Mouse (Mus musculus): Measurements from ENCODE around the gene Srp72. TPM values are rescaled to one million over a fixed set of nuclear protein-coding genes. Genes with fewer than 3 reads are reported as not detected.
A peak's percentile ranks its signal among the peaks of the same experiment; 100 is the strongest.

Gene Srp72
- polyA plus RNA-seq (2015; fragmentation: Nextera tagmentation; extraction: Ambion mirVana), result 87.7 and 90.1 TPM in 2 replicates

DNA sequence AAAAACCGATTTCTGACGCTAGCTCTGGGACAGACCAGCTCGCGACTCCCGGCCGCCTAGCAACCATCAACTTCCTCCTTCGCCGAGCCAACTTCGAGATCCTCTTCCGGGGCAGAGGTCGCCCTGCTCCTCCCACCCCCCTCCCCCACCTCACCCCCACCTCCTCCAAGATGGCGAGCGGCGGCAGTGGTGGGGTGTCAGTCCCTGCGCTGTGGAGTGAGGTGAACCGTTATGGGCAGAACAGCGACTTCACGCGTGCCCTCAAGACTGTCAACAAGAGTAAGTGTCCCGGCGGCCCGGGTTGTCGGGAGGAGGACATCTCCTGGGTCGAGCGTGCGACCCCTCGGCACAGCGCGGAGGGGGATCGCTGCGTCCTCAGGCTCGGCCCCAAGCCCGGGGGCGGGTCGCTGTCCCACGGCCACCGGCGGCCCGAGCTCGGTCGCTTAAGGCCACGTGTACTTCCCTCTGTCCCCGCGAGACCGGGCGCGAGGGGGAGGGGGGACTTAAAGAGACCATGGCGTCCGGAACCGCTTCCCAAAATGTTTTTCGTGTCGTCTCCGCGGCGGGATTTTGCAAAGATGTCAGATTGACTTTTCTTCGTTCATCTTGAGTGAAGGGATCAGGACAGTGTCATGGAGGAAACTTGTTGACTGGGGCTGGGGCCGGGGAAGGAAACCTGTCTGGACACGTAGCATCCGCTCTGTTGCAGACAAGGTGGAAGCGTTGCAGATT, at the start of gene Srp72:
Srp72 (plus strand) TSS at position 130 of the 732 bp plus-strand sequence.
- Histone ChIP-seq H3K9me3 (ENCODE audit: control insufficient read depth, low read length) (no peaks in the 10 kb centered on the region), H3K36me3 (ENCODE audit: control insufficient read depth, insufficient read depth) (no peaks in the 10 kb centered on the region), H3K4me1 (replicated peaks; ENCODE audit: control insufficient read depth, insufficient read depth, low read length) (peaks cover 19% of the 10 kb centered on the region), H3K27me3 (replicated peaks; ENCODE audit: control insufficient read depth, insufficient read depth, low read length) (no peaks in the 10 kb centered on the region), H3K4me3 (replicated peaks; ENCODE audit: low read length) (peak within 1 kb of the TSS; percentile 72), H3K27ac (ENCODE audit: low read length) (peak within 1 kb of the TSS; percentile 71), H3K9ac (replicated peaks; ENCODE audit: low read depth, low read length) (peak within 1 kb of the TSS; percentile 75), H3K4me2 (ENCODE audit: low read length) (peak within 1 kb of the TSS; percentile 91)
- under 1% methylated on average over 60 of the region's 60 CpGs for WGBS
- peak; percentile 92 for ATAC-seq

- H3K27me3 ChIP-seq (replicated peaks; ENCODE audit: control insufficient read depth, insufficient read depth, low read length), result no peaks in the 10 kb centered on the region
- H3K4me1 ChIP-seq (replicated peaks; ENCODE audit: control insufficient read depth, insufficient read depth, low read length), result no peaks in the 10 kb centered on the region
- H3K27ac ChIP-seq (ENCODE audit: low read length), result no peak overlapping the region
- peaks cover 19% of the 10 kb centered on the region for H3K36me3 ChIP-seq (ENCODE audit: control insufficient read depth, insufficient read depth)
- peaks cover 3% of the 10 kb centered on the region for H3K9me3 ChIP-seq (ENCODE audit: control insufficient read depth, low read length)
- no peak overlapping the region for H3K4me2 ChIP-seq (ENCODE audit: low read length)
- no peak overlapping the region for H3K4me3 ChIP-seq (replicated peaks; ENCODE audit: low read length)
- no peak for ATAC-seq
- no peak overlapping the region for H3K9ac ChIP-seq (replicated peaks; ENCODE audit: low read depth, low read length)
- WGBS, result 89% methylated on average over 16 of the region's 16 CpGs
These were observed 46.2 kb upstream of the Srp72 start for GRCm38 (mm10) chr5:76928124-76928832.

GRCm38 (mm10) chr5:76929180-76929877, 45.2 kb upstream of the Srp72 start:
- Histone ChIP-seq H3K27me3 (replicated peaks; ENCODE audit: control insufficient read depth, insufficient read depth, low read length) (no peaks in the 10 kb centered on the region), H3K4me1 (replicated peaks; ENCODE audit: control insufficient read depth, insufficient read depth, low read length) (no peaks in the 10 kb centered on the region), H3K27ac (ENCODE audit: low read length) (no peak overlapping the region), H3K4me2 (ENCODE audit: low read length) (no peak overlapping the region), H3K4me3 (replicated peaks; ENCODE audit: low read length) (no peak overlapping the region), H3K9ac (replicated peaks; ENCODE audit: low read depth, low read length) (no peak overlapping the region), H3K36me3 (ENCODE audit: control insufficient read depth, insufficient read depth) (peaks cover 19% of the 10 kb centered on the region), H3K9me3 (ENCODE audit: control insufficient read depth, low read length) (peaks cover 3% of the 10 kb centered on the region)
- 89% methylated on average over 7 of the region's 7 CpGs for WGBS
- no peak for ATAC-seq

DNA sequence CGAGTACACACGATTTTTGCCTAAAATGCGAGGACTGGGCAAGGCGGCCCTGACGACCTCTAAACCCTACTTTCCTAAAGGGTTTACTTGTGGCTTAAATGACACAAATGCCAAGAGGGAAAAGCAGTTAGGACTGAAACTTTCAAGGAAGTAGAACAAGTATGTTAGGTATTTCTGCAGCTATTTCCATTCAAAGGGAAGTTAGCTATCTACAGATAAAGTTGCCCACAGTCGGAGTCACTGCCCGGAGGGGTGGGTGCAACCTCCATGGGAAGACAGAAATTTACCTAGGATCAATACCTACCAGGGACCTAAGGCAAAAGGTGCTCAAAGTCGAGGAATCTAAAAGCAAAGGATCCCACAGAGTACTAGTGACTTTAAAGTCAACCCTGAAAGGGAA, 34.8 kb upstream of the Srp72 start:
- Histone ChIP-seq H3K4me3 (replicated peaks; ENCODE audit: low read length) (no peak overlapping the region), H3K36me3 (ENCODE audit: control insufficient read depth, insufficient read depth) (no peaks in the 10 kb centered on the region), H3K4me1 (replicated peaks; ENCODE audit: control insufficient read depth, insufficient read depth, low read length) (no peaks in the 10 kb centered on the region), H3K9ac (replicated peaks; ENCODE audit: low read depth, low read length) (no peak overlapping the region), H3K9me3 (ENCODE audit: control insufficient read depth, low read length) (no peaks in the 10 kb centered on the region), H3K27ac (ENCODE audit: low read length) (no peak overlapping the region), H3K27me3 (replicated peaks; ENCODE audit: control insufficient read depth, insufficient read depth, low read length) (no peaks in the 10 kb centered on the region), H3K4me2 (ENCODE audit: low read length) (no peak overlapping the region)
- 97% methylated on average over 8 of the region's 8 CpGs for WGBS
- no peak for ATAC-seq

GRCm38 (mm10) chr5:76941975-76942374, 32.5 kb upstream of the Srp72 start:
- Histone ChIP-seq H3K4me2 (ENCODE audit: low read length) (no peak overlapping the region), H3K9ac (replicated peaks; ENCODE audit: low read depth, low read length) (no peak overlapping the region), H3K4me3 (replicated peaks; ENCODE audit: low read length) (no peak overlapping the region), H3K27me3 (replicated peaks; ENCODE audit: control insufficient read depth, insufficient read depth, low read length) (no peaks in the 10 kb centered on the region), H3K27ac (ENCODE audit: low read length) (no peak overlapping the region), H3K9me3 (ENCODE audit: control insufficient read depth, low read length) (no peaks in the 10 kb centered on the region), H3K36me3 (ENCODE audit: control insufficient read depth, insufficient read depth) (no peaks in the 10 kb centered on the region), H3K4me1 (replicated peaks; ENCODE audit: control insufficient read depth, insufficient read depth, low read length) (no peaks in the 10 kb centered on the region; the same call in 1 of the 2 replicates)
- WGBS, result 93% methylated on average over 4 of the region's 4 CpGs
- ATAC-seq, result no peak

GRCm38 (mm10) chr5:76942505-76942904, 32.0 kb upstream of the Srp72 start:
- H3K36me3 ChIP-seq (ENCODE audit: control insufficient read depth, insufficient read depth), result no peaks in the 10 kb centered on the region
- H3K4me3 ChIP-seq (replicated peaks; ENCODE audit: low read length), result no peak overlapping the region
- no peaks in the 10 kb centered on the region; the same call in 1 of the 2 replicates for H3K4me1 ChIP-seq (replicated peaks; ENCODE audit: control insufficient read depth, insufficient read depth, low read length)
- no peaks in the 10 kb centered on the region for H3K27me3 ChIP-seq (replicated peaks; ENCODE audit: control insufficient read depth, insufficient read depth, low read length)
- no peak for ATAC-seq
- H3K9me3 ChIP-seq (ENCODE audit: control insufficient read depth, low read length), result no peaks in the 10 kb centered on the region
- WGBS, result 76% methylated on average over 4 of the region's 4 CpGs
- H3K4me2 ChIP-seq (ENCODE audit: low read length), result no peak overlapping the region
- H3K27ac ChIP-seq (ENCODE audit: low read length), result no peak overlapping the region
- H3K9ac ChIP-seq (replicated peaks; ENCODE audit: low read depth, low read length), result no peak overlapping the region

- H3K27me3 ChIP-seq (replicated peaks; ENCODE audit: control insufficient read depth, insufficient read depth, low read length), result no peaks in the 10 kb centered on the region
- no peak overlapping the region for H3K9ac ChIP-seq (replicated peaks; ENCODE audit: low read depth, low read length)
- WGBS, result 75% methylated on average over 6 of the region's 6 CpGs
- H3K27ac ChIP-seq (ENCODE audit: low read length), result no peak overlapping the region
- H3K4me3 ChIP-seq (replicated peaks; ENCODE audit: low read length), result no peak overlapping the region
- no peaks in the 10 kb centered on the region for H3K36me3 ChIP-seq (ENCODE audit: control insufficient read depth, insufficient read depth)
- ATAC-seq, result no peak
- H3K9me3 ChIP-seq (ENCODE audit: control insufficient read depth, low read length), result no peaks in the 10 kb centered on the region
- H3K4me1 ChIP-seq (replicated peaks; ENCODE audit: control insufficient read depth, insufficient read depth, low read length), result peaks cover 4% of the 10 kb centered on the region
- no peak overlapping the region for H3K4me2 ChIP-seq (ENCODE audit: low read length)
These were observed 29.4 kb upstream of the Srp72 start for GRCm38 (mm10) chr5:76944965-76945677.

DNA sequence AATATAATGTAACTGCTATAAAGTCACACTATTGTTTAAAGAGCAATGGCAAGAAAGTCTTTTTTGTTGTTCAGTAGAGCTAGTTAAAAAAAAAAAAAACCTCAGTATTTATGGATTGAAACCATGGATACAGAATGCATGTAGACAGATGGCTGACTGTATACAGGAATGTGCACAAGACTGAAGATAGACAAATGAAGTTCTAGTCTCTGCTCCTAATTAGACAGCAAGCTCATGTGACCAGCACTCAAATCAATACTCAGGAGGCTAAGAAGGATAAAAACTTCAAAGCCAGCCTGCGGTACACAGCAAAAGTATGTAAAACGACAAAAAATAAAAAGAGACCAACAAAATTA, 28.8 kb upstream of the Srp72 start:
- no peak for ATAC-seq
- Histone ChIP-seq H3K4me1 (replicated peaks; ENCODE audit: control insufficient read depth, insufficient read depth, low read length) (peaks cover 9% of the 10 kb centered on the region), H3K27me3 (replicated peaks; ENCODE audit: control insufficient read depth, insufficient read depth, low read length) (no peaks in the 10 kb centered on the region), H3K4me2 (ENCODE audit: low read length) (no peak overlapping the region), H3K9me3 (ENCODE audit: control insufficient read depth, low read length) (no peaks in the 10 kb centered on the region), H3K36me3 (ENCODE audit: control insufficient read depth, insufficient read depth) (no peaks in the 10 kb centered on the region), H3K4me3 (replicated peaks; ENCODE audit: low read length) (no peak overlapping the region), H3K27ac (ENCODE audit: low read length) (no peak overlapping the region), H3K9ac (replicated peaks; ENCODE audit: low read depth, low read length) (no peak overlapping the region)
- 52% methylated on average over 2 of the region's 2 CpGs for WGBS

DNA sequence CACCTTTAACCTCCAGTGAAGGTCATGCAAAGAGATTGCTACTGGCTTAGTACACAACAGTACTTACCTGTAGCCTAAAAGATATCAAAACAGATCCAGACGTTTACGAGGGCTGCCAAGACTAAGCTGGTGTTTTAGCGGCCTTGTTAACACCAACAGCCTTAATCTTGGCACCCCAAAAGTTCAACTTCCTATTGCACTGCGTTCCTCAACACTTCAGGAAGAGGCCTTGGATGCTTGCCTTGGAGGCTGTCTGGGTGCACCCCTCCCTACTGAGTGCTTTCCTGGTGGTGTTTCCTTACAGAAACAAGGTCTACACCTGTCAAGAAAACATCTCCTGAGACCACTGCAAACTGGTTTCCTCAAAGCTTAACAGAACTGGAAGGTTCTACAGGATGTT, 27.3 kb upstream of the Srp72 start:
- Histone ChIP-seq H3K9me3 (ENCODE audit: control insufficient read depth, low read length) (no peaks in the 10 kb centered on the region), H3K27ac (ENCODE audit: low read length) (no peak overlapping the region), H3K27me3 (replicated peaks; ENCODE audit: control insufficient read depth, insufficient read depth, low read length) (no peaks in the 10 kb centered on the region), H3K4me1 (replicated peaks; ENCODE audit: control insufficient read depth, insufficient read depth, low read length) (peaks cover 13% of the 10 kb centered on the region), H3K4me2 (ENCODE audit: low read length) (no peak overlapping the region), H3K4me3 (replicated peaks; ENCODE audit: low read length) (no peak overlapping the region), H3K9ac (replicated peaks; ENCODE audit: low read depth, low read length) (no peak overlapping the region), H3K36me3 (ENCODE audit: control insufficient read depth, insufficient read depth) (no peaks in the 10 kb centered on the region)
- WGBS, result 90% methylated on average over 4 of the region's 4 CpGs
- no peak for ATAC-seq

Measured in forebrain, embryonic 16.5 days (tissue).